Mouse (Mus musculus): ENCODE data around the gene Gnmt. TPM values are rescaled to one million over a fixed set of nuclear protein-coding genes. Genes with fewer than 3 reads are reported as not detected.

Gene Gnmt
- total and polyA plus RNA-seq, 3 experiments, result 0.62 to 1.6 TPM; not detected in 1

GRCm38 (mm10) chr17:46680760-46681373 is 48.1 kb downstream of the Gnmt start, which contains the start of gene Klhdc3:
Klhdc3 (minus strand) TSS chr17:46680914.
- no peaks in the 10 kb centered on the region for H3K27me3 ChIP-seq (ENCODE audit: control insufficient read depth in 1 of 2, insufficient read depth in 2 of 2, low read length in 2 of 2)
- H3K4me1 ChIP-seq (ENCODE audit: control insufficient read depth in 1 of 2, insufficient read depth in 2 of 2, low read length in 2 of 2), result peaks cover 2 to 9% of the 10 kb centered on the region in 2 experiments; a peak in 3 of 4 replicates
- H3K79me2 ChIP-seq (ENCODE audit: control insufficient read depth, insufficient read depth, low read length, poor library complexity), result peaks cover 35% of the 10 kb centered on the region
- H3K9ac ChIP-seq (ENCODE audit: control insufficient read depth, low read depth, low read length, poor library complexity, severe bottlenecking), result peak within 1 kb of the TSS; percentile 95
- DNase-seq (ENCODE audit: low read depth, low spot score), result peak; percentile 100
- H3K27ac ChIP-seq (ENCODE audit: control insufficient read depth, low read depth, low read length), result peak within 1 kb of the TSS; percentile 86
- peaks cover 0 to 13% of the 10 kb centered on the region in 2 experiments; a peak in 2 of 4 replicates for H3K36me3 ChIP-seq (ENCODE audit: control insufficient read depth in 1 of 2, insufficient read depth in 2 of 2, low read length in 2 of 2)
- peak within 1 kb of the TSS; percentile 80 to 93 for H3K4me3 ChIP-seq (ENCODE audit: control insufficient read depth in 1 of 2, insufficient read depth in 1 of 2, low read depth in 2 of 2, low read length in 2 of 2)
- H3K9me3 ChIP-seq (replicated peaks; ENCODE audit: insufficient read depth, low read length), result no peaks in the 10 kb centered on the region
- TF ChIP-seq NRF1 (IDR thresholded peaks at IDR 0.05; ENCODE audit: insufficient read depth, low read depth, low read length, poor library complexity, severe bottlenecking), result peak; percentile 84
- TF ChIP-seq POLR2AphosphoS2 (IDR thresholded peaks at IDR 0.05; ENCODE audit: low read length), result peak; percentile 70; the same call in 1 of the 2 replicates
- no peak for TF ChIP-seq RCOR1 (IDR thresholded peaks at IDR 0.05; ENCODE audit: low read depth, low read length)
- TF ChIP-seq GATA1 (IDR thresholded peaks at IDR 0.05; ENCODE audit: low read depth, low read length), result no peak
- no peak for TF ChIP-seq CHD1 (IDR thresholded peaks at IDR 0.05; ENCODE audit: low read depth, low read length)
- 0 out of 2 replicates have a peak, but pooled peaks have one; percentile 9 for TF ChIP-seq MYC (IDR thresholded peaks at IDR 0.05; ENCODE audit: low read depth, low read length)
- no peak for TF ChIP-seq POLR2AphosphoS5 (IDR thresholded peaks at IDR 0.05; ENCODE audit: borderline replicate concordance, low read depth, low read length)
- TF ChIP-seq SMC3 (IDR thresholded peaks at IDR 0.05; ENCODE audit: low read depth, low read length), result no peak
- 0 out of 2 replicates have a peak, but pooled peaks have one; percentile 17 for TF ChIP-seq MAZ (IDR thresholded peaks at IDR 0.05; ENCODE audit: low read depth, low read length)
- TF ChIP-seq CHD2 (IDR thresholded peaks at IDR 0.05; ENCODE audit: low read length), result no peak
- TF ChIP-seq NELFE (IDR thresholded peaks at IDR 0.05; ENCODE audit: low read depth, low read length), result peak; percentile 72
- peak; percentile 55 for TF ChIP-seq USF1 (IDR thresholded peaks at IDR 0.05; ENCODE audit: low read depth, low read length)
- no peak for TF ChIP-seq GABPA (IDR thresholded peaks at IDR 0.05; ENCODE audit: low read depth, low read length)
- no peak for TF ChIP-seq USF2 (IDR thresholded peaks at IDR 0.05; ENCODE audit: borderline replicate concordance in 1 of 2, insufficient read depth in 1 of 2, low read depth in 1 of 2, low read length in 2 of 2)
- no peak for TF ChIP-seq ZNF384 (IDR thresholded peaks at IDR 0.05; ENCODE audit: low read depth, low read length)
- no peak for TF ChIP-seq MAFK (IDR thresholded peaks at IDR 0.05; ENCODE audit: borderline replicate concordance, low read depth, low read length)
- peak; percentile 42 for TF ChIP-seq ELF1 (IDR thresholded peaks at IDR 0.05; ENCODE audit: low read depth, low read length)
- peak; percentile 79; the same call in 1 of the 2 replicates for TF ChIP-seq KAT2A (conservative IDR thresholded peaks at IDR 0.05; ENCODE audit: low read depth, low read length)
- no peak for TF ChIP-seq TAL1 (IDR thresholded peaks at IDR 0.05; ENCODE audit: low read length)
- TF ChIP-seq UBTF (IDR thresholded peaks at IDR 0.05; ENCODE audit: borderline replicate concordance, insufficient read depth, low read depth, low read length), result no peak
- TF ChIP-seq ZMIZ1 (IDR thresholded peaks at IDR 0.05; ENCODE audit: low read depth, low read length), result peak; percentile 57
- no peak for TF ChIP-seq JUND (IDR thresholded peaks at IDR 0.05; ENCODE audit: low read depth, low read length)
- peak; percentile 11; the same call in 1 of the 2 replicates for TF ChIP-seq TBP (IDR thresholded peaks at IDR 0.05; ENCODE audit: low read depth, low read length)
- peak; percentile 90 for TF ChIP-seq MXI1 (IDR thresholded peaks at IDR 0.05; ENCODE audit: low read depth, low read length)
- peak; percentile 98 for TF ChIP-seq HCFC1 (IDR thresholded peaks at IDR 0.05; ENCODE audit: low read depth, low read length)
- no peak for TF ChIP-seq CTCF (IDR thresholded peaks at IDR 0.05 in 2 of 3, conservative IDR thresholded peaks at IDR 0.05 in 1 of 3; ENCODE audit: control insufficient read depth in 1 of 3, insufficient read depth in 1 of 3, low read depth in 2 of 3, low read length in 3 of 3, poor library complexity in 1 of 3, severe bottlenecking in 1 of 3)
- peak; percentile 89 for TF ChIP-seq SIN3A (IDR thresholded peaks at IDR 0.05; ENCODE audit: low read length)
- no peak for TF ChIP-seq EP300 (IDR thresholded peaks at IDR 0.05; ENCODE audit: low read depth in 1 of 2, low read length in 2 of 2)
- TF ChIP-seq MYB (IDR thresholded peaks at IDR 0.05; ENCODE audit: low read depth, low read length), result no peak
- TF ChIP-seq E2F4 (IDR thresholded peaks at IDR 0.05; ENCODE audit: borderline replicate concordance, low read depth, low read length), result no peak
- no peak for TF ChIP-seq ETS1 (IDR thresholded peaks at IDR 0.05; ENCODE audit: low read depth, low read length)
- no peak for TF ChIP-seq RAD21 (IDR thresholded peaks at IDR 0.05; ENCODE audit: low read depth, low read length)
- peak; percentile 90 for TF ChIP-seq BHLHE40 (IDR thresholded peaks at IDR 0.05; ENCODE audit: borderline replicate concordance, low read depth, low read length)
- TF ChIP-seq TCF12 (IDR thresholded peaks at IDR 0.05; ENCODE audit: low read depth, low read length), result peak; percentile 53; the same call in 1 of the 2 replicates
- TF ChIP-seq MAX (IDR thresholded peaks at IDR 0.05; ENCODE audit: low read length), result peak; percentile 72; the same call in 1 of the 2 replicates
- peak; percentile 34 to 68; a peak in 3 of 4 replicates for TF ChIP-seq POLR2A (IDR thresholded peaks at IDR 0.05; ENCODE audit: control insufficient read depth in 1 of 2, insufficient read depth in 1 of 2, low read depth in 1 of 2, low read length in 2 of 2, poor library complexity in 1 of 2)
